Mouse (Mus musculus) midbrain, embryonic 12.5 days (tissue): ENCODE results near the gene Zfand4. TPM values are rescaled to one million over a fixed set of nuclear protein-coding genes. Genes with fewer than 3 reads are reported as not detected.
A peak's percentile ranks its signal among the peaks of the same experiment; 100 is the strongest.

Experiments used
- ATAC-seq: fragments of 200-750 bp; cut with Nextera tagmentation; 2 replicates; pipeline ENCODE4 v1.8.0; 2017; ENCODE audit warnings: low read depth, moderate TSS enrichment, moderate library complexity; ENCODE audit not compliant: low FRiP score
- H3K27ac ChIP-seq: fragments of 300-500 bp; sonication (generic); replicated peaks from 2 replicates; pipeline ENCODE4 v1.5.1; 2016; ENCODE audit warnings: mild to moderate bottlenecking
- H3K27me3 ChIP-seq: fragments of 300-500 bp; sonication (generic); 2 replicates; pipeline ENCODE4 v1.6.1; 2016; ENCODE audit warnings: mild to moderate bottlenecking
- H3K36me3 ChIP-seq: fragments of 300-500 bp; sonication (generic); 2 replicates; pipeline ENCODE4 v1.6.1; 2016
- H3K4me1 ChIP-seq: fragments of 300-500 bp; sonication (generic); 2 replicates; pipeline ENCODE4 v1.6.1; 2016
- H3K4me2 ChIP-seq: fragments of 300-500 bp; sonication (generic); replicated peaks from 2 replicates; pipeline ENCODE4 v1.6.1; 2016; ENCODE audit warnings: mild to moderate bottlenecking, moderate library complexity
- H3K4me3 ChIP-seq: fragments of 300-500 bp; sonication (generic); 2 replicates; pipeline ENCODE4 v1.5.1; 2016; ENCODE audit warnings: mild to moderate bottlenecking
- H3K9ac ChIP-seq: fragments of 300-500 bp; sonication (generic); replicated peaks from 2 replicates; pipeline ENCODE4 v1.6.1; 2016; ENCODE audit warnings: mild to moderate bottlenecking, moderate library complexity
- H3K9me3 ChIP-seq: fragments of 300-500 bp; sonication (generic); 2 replicates; pipeline ENCODE4 v1.6.1; 2016; ENCODE audit warnings: mild to moderate bottlenecking
- WGBS: fragments of 180-500 bp; shearing (Covaris S2); methylation state at CpG from one replicate; pipeline ENCODE4 v1.1.7; 2016; 5-methylcytosine and 5-hydroxymethylcytosine counted together
- polyA plus RNA-seq: library from polyadenylated mRNA; unstranded; fragments of >200 nt; fragmentation: Nextera tagmentation; extraction: Ambion mirVana; gene quantifications from 2 replicates; pipeline ENCODE4 v1.2.1, GENCODE M21; 2016

The Zfand4 gene
- polyA plus RNA-seq, 1 experiment from 2014 or later, result 12.3 TPM

DNA sequence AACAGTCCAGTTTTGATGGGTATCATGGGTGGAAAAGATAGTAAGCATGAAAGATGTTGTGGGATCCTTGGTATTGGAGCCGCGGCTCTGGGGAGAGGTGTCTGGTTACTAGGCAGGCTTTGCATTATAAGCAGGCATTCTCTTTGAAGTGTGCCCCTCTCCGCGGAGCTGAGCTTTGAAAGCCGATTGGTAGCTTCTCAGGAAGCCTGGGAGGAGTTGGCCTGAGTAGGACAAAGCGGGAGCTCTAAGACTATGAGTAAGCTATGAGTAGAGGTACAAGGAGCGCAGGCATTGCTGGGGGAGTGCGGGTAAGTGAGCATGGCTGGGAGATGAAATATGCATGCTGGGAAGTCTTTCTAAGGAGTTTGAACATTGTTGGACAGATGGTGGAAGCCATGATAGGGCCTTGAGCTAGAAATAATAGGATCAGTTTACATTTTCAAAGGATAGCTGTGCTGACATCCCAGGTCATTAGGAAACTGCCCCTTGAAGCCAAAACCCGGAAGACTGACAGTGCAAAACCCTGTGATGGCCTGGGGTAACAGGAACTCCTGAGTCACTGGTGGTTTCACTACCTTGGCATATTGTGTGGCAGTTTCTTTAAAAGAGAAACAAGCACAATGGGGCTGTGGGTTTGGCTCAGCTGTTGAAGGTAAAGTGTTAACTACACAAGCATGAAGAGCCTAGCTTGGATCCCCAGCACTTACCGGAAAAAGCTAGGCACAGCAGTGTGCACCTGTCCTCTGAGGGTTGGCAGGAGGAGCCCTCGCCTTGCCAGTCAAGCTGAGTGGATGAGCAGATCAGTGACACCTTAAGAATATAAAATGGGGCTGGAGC, 2.5 kb downstream of the Zfand4 start:
- Histone ChIP-seq H3K36me3 (peaks cover 3% of the 10 kb centered on the region; the same call in 1 of the 2 replicates), H3K4me3 (peak overlapping the region; percentile 20; the same call in 1 of the 2 replicates), H3K4me1 (peaks cover 22% of the 10 kb centered on the region), H3K27ac (peak overlapping the region; percentile 88), H3K4me2 (peak overlapping the region; percentile 71), H3K9ac (no peak overlapping the region), H3K27me3 (no peaks in the 10 kb centered on the region), H3K9me3 (0 out of 2 replicates have a peak, but pooled peaks cover 3% of the 10 kb centered on the region)
- peak; percentile 77 for ATAC-seq
- 16% methylated on average over 11 of the region's 11 CpGs for WGBS

DNA sequence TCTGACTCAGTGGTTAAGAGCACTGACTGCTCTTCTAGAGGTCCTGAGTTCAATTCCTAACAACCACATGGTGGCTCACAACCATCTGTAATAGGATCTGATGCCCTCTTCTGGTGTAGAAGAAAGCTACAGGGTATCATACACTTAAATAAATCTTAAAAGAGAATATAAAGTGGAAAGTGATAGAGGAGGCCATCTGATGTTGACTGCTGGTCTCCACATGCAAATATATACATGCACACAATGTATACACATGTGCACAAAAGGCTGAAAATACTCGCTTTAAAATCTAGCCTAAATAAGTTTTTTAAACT, 3.0 kb downstream of the Zfand4 start:
- Histone ChIP-seq H3K27ac (peak overlapping the region; percentile 88; the same call in 1 of the 2 replicates), H3K4me2 (peak overlapping the region; percentile 71; the same call in 1 of the 2 replicates), H3K9ac (no peak overlapping the region), H3K36me3 (peaks cover 3% of the 10 kb centered on the region; the same call in 1 of the 2 replicates), H3K4me3 (no peak overlapping the region), H3K4me1 (peaks cover 22% of the 10 kb centered on the region), H3K9me3 (0 out of 2 replicates have a peak, but pooled peaks cover 3% of the 10 kb centered on the region), H3K27me3 (no peaks in the 10 kb centered on the region)
- no peak for ATAC-seq
- 95% methylated on average over 1 of the region's 1 CpGs for WGBS

- no peak for ATAC-seq
Measured at GRCm38 (mm10) chr6:116275695-116276094, 11.7 kb downstream of the Zfand4 start.

GRCm38 (mm10) chr6:116278679-116279317, 14.8 kb downstream of the Zfand4 start:
- Histone ChIP-seq H3K4me1 (no peaks in the 10 kb centered on the region), H3K4me2 (no peak overlapping the region), H3K9me3 (no peaks in the 10 kb centered on the region), H3K27me3 (no peaks in the 10 kb centered on the region), H3K9ac (no peak overlapping the region), H3K4me3 (no peak overlapping the region), H3K27ac (no peak overlapping the region), H3K36me3 (peaks cover 21% of the 10 kb centered on the region; the same call in 1 of the 2 replicates)
- no peak for ATAC-seq
- WGBS, result 84% methylated on average over 5 of the region's 5 CpGs

More at GRCm38 (mm10) chr6:116275695-116276094, 11.7 kb downstream of the Zfand4 start:
- Histone ChIP-seq H3K9ac (no peak overlapping the region), H3K9me3 (0 out of 2 replicates have a peak, but pooled peaks cover 2% of the 10 kb centered on the region), H3K4me1 (no peaks in the 10 kb centered on the region), H3K36me3 (peaks cover 19% of the 10 kb centered on the region; the same call in 1 of the 2 replicates), H3K4me3 (no peak overlapping the region), H3K4me2 (no peak overlapping the region), H3K27me3 (no peaks in the 10 kb centered on the region), H3K27ac (no peak overlapping the region)
- 75% methylated on average over 4 of the region's 4 CpGs for WGBS

DNA sequence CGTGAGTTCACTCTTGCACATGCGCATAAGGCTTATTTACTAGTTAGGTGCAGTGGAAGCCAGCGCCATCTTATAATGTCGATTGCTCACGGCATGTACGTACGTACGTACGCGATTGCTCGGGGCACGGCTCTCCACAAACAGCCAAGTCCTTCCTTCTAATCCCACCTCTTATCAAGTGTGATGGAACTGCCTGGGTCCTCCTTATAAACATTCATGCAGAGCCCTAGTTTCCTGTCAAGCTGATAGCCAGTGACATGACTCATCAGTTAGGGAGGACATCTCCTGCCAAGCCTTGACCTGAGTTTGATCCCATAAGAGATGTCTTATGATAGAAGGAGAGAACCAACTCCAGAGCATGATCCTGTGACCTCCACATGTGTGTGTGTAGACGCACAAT, 17.0 kb downstream of the Zfand4 start:
- H3K4me2 ChIP-seq, result no peak overlapping the region
- H3K36me3 ChIP-seq, result peaks cover 11% of the 10 kb centered on the region; the same call in 1 of the 2 replicates
- H3K4me3 ChIP-seq, result no peak overlapping the region
- H3K9ac ChIP-seq, result no peak overlapping the region
- no peak for ATAC-seq
- no peak overlapping the region for H3K27ac ChIP-seq
- H3K4me1 ChIP-seq, result no peaks in the 10 kb centered on the region
- WGBS, result 96% methylated on average over 13 of the region's 13 CpGs
- no peaks in the 10 kb centered on the region for H3K9me3 ChIP-seq
- H3K27me3 ChIP-seq, result no peaks in the 10 kb centered on the region

GRCm38 (mm10) chr6:116282546-116282945, 18.5 kb downstream of the Zfand4 start:
- no peak for ATAC-seq
- peaks cover 9% of the 10 kb centered on the region; the same call in 1 of the 2 replicates for H3K36me3 ChIP-seq
- H3K9ac ChIP-seq, result no peak overlapping the region
- 48% methylated on average over 4 of the region's 4 CpGs for WGBS
- H3K4me3 ChIP-seq, result no peak overlapping the region
- H3K4me2 ChIP-seq, result no peak overlapping the region
- H3K27me3 ChIP-seq, result no peaks in the 10 kb centered on the region
- H3K9me3 ChIP-seq, result no peaks in the 10 kb centered on the region
- H3K4me1 ChIP-seq, result no peaks in the 10 kb centered on the region
- H3K27ac ChIP-seq, result no peak overlapping the region

- no peaks in the 10 kb centered on the region for H3K9me3 ChIP-seq
- no peaks in the 10 kb centered on the region for H3K4me1 ChIP-seq
- no peak overlapping the region for H3K4me3 ChIP-seq
- no peak overlapping the region for H3K9ac ChIP-seq
- no peaks in the 10 kb centered on the region for H3K27me3 ChIP-seq
- H3K4me2 ChIP-seq, result no peak overlapping the region
- WGBS, result 82% methylated on average over 3 of the region's 3 CpGs
- H3K36me3 ChIP-seq, result 0 out of 2 replicates have a peak, but pooled peaks cover 7% of the 10 kb centered on the region
- no peak for ATAC-seq
- H3K27ac ChIP-seq, result no peak overlapping the region
Measured at GRCm38 (mm10) chr6:116283280-116283679, 19.3 kb downstream of the Zfand4 start.

- H3K4me2 ChIP-seq, result no peak overlapping the region
- no peak overlapping the region for H3K27ac ChIP-seq
- 0 out of 2 replicates have a peak, but pooled peaks cover 4% of the 10 kb centered on the region for H3K36me3 ChIP-seq
- 89% methylated on average over 4 of the region's 4 CpGs for WGBS
- H3K9ac ChIP-seq, result no peak overlapping the region
- no peaks in the 10 kb centered on the region for H3K4me1 ChIP-seq
- no peaks in the 10 kb centered on the region for H3K27me3 ChIP-seq
- H3K4me3 ChIP-seq, result no peak overlapping the region
- H3K9me3 ChIP-seq, result no peaks in the 10 kb centered on the region
- ATAC-seq, result no peak
Measured at GRCm38 (mm10) chr6:116286321-116286720, 22.3 kb downstream of the Zfand4 start.

- Histone ChIP-seq H3K4me1 (no peaks in the 10 kb centered on the region), H3K9me3 (no peaks in the 10 kb centered on the region), H3K27ac (no peak overlapping the region), H3K36me3 (0 out of 2 replicates have a peak, but pooled peaks cover 4% of the 10 kb centered on the region), H3K4me2 (no peak overlapping the region), H3K9ac (no peak overlapping the region), H3K4me3 (no peak overlapping the region), H3K27me3 (no peaks in the 10 kb centered on the region)
- no peak for ATAC-seq
- WGBS, result 79% methylated on average over 5 of the region's 5 CpGs
Measured at GRCm38 (mm10) chr6:116286870-116287575, 23.0 kb downstream of the Zfand4 start.

DNA sequence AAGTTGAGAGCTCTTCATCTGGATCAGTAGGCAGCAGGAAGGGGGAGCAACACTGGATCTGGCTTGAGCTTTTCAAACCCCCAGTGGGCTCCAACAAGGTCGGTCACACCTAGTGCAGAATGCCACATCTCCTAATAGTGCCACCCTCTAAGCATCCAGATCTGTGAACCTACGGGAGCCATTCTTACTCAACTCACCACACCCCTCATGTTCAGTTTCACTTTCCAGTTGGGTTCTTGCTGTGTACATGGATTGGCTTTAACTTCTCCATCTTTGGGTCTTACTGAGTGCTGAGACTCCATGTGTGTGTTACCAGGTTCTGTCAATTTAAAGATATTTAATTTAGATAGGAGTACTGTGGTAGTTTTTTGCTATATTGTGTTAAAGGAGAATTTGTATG, 47.4 kb downstream of the Zfand4 start:
- no peak overlapping the region for H3K4me3 ChIP-seq
- no peak for ATAC-seq
- no peaks in the 10 kb centered on the region for H3K9me3 ChIP-seq
- no peak overlapping the region for H3K9ac ChIP-seq
- 84% methylated on average over 2 of the region's 2 CpGs for WGBS
- no peak overlapping the region for H3K27ac ChIP-seq
- no peaks in the 10 kb centered on the region for H3K4me1 ChIP-seq
- H3K36me3 ChIP-seq, result no peaks in the 10 kb centered on the region
- no peaks in the 10 kb centered on the region for H3K27me3 ChIP-seq
- no peak overlapping the region for H3K4me2 ChIP-seq

- no peaks in the 10 kb centered on the region for H3K36me3 ChIP-seq
- H3K4me1 ChIP-seq, result no peaks in the 10 kb centered on the region
- no peak overlapping the region for H3K4me3 ChIP-seq
- no peaks in the 10 kb centered on the region for H3K9me3 ChIP-seq
- no peak for ATAC-seq
- 85% methylated on average over 3 of the region's 3 CpGs for WGBS
- no peak overlapping the region for H3K4me2 ChIP-seq
- H3K9ac ChIP-seq, result no peak overlapping the region
- no peak overlapping the region for H3K27ac ChIP-seq
- no peaks in the 10 kb centered on the region for H3K27me3 ChIP-seq
Measured at GRCm38 (mm10) chr6:116319259-116319658, 55.2 kb downstream of the Zfand4 start.
